Comparison of ENCODE assay signal across 19 mouse cellular contexts in genomic region chr9:25169626-25170025, GRCm38 (mm10). TPM values are rescaled to one million over a fixed set of nuclear protein-coding genes. Genes with fewer than 3 reads are reported as not detected.
DNase-seq lines count a peak whose midpoint lies in the region; ATAC-seq and TF ChIP-seq lines count a peak whose summit lies in the region.
"Had no signal": no experiment of that assay in that cellular context is flagged by ENCODE, and none has a peak within 500 bp of the region (broad histone marks: within the 10 kb centered on the region; RNA-seq: fewer than 3 reads in every experiment).

No protein-coding gene starts in this region.

- CTCF ChIA-PET in Patski (lab: Charles Lee): interaction anchor here (0.8 to 4.7 kb wide), 10 partner anchors 8 to 422 kb away, joined by 3 to 54 read pairs (median 6); partner anchors contain the start of gene Herpud2

- no peak for DNase-seq in heart, postnatal 10 days
- no peak for DNase-seq in left cerebral cortex, adult 2 months (ENCODE audit: extremely low spot score in 1 of 2, low spot score in 2 of 2)
- DNase-seq in left cerebral cortex, postnatal 10 days (ENCODE audit: extremely low spot score in 1 of 2, low spot score in 2 of 2): no peak
- DNase-seq in 416B (ENCODE audit: low read depth) (peak; percentile 15), Patski (ENCODE audit: low read depth, low spot score) (no peak)
- DNase-seq in natural killer cell, adult 2 months (ENCODE audit: low spot score in 2 of 2): no peak
- DNase-seq: adrenal gland, adult 8-10 months; cerebellum, adult 11-12 months; cerebellum, postnatal 25 days; gastrocnemius, postnatal 10 days; kidney, postnatal 25 days; liver, postnatal 0 days; right cerebral cortex, postnatal 14 days had no signal

- TF ChIP-seq CTCF in left cerebral cortex, adult 2 months (IDR thresholded peaks at IDR 0.05): peak; percentile 66
- TF ChIP-seq CTCF in Patski (IDR thresholded peaks at IDR 0.05): peak; percentile 34

- H3K9me3 ChIP-seq in heart, embryonic 15.5 days (replicated peaks): no peaks in the 10 kb centered on the region
- H3K9me3 ChIP-seq: heart, embryonic 10.5 days; limb, embryonic 15.5 days; neural tube, embryonic 13.5 days had no signal

- H3K4me2 ChIP-seq in heart, embryonic 15.5 days: no peak overlapping the region
- H3K4me2 ChIP-seq: limb, embryonic 15.5 days; neural tube, embryonic 13.5 days had no signal

- in situ Hi-C loops in Patski (cut with MboI; ENCODE audit: low pct_unique_long_range_greater_than_20kb): loop anchor here (5.0 to 25.0 kb wide), 5 partner anchors 83 to 1605 kb away; partner anchors contain the start of genes Eepd1 and Sept7

- no peaks in the 10 kb centered on the region for H3K27me3 ChIP-seq in heart, embryonic 15.5 days
- no peaks in the 10 kb centered on the region for H3K27me3 ChIP-seq in Patski
- H3K27me3 ChIP-seq: limb, embryonic 15.5 days; neural tube, embryonic 13.5 days had no signal

- no peak for ATAC-seq in heart, embryonic 15.5 days (replicated peaks; ENCODE audit: insufficient number of reproducible peaks, insufficient read depth, low FRiP score, low read depth)
- no peak for ATAC-seq in Patski
- ATAC-seq: forebrain, embryonic 14.5 days; liver, postnatal 0 days had no signal

- H3K9ac ChIP-seq in heart, embryonic 15.5 days: no peak overlapping the region
- H3K9ac ChIP-seq: limb, embryonic 15.5 days; liver, postnatal 0 days; neural tube, embryonic 13.5 days had no signal

- H3K4me3 ChIP-seq in heart, embryonic 15.5 days: no peak overlapping the region
- H3K4me3 ChIP-seq in left cerebral cortex, adult 2 months: no peak overlapping the region
- H3K4me3 ChIP-seq: erythroblast, embryonic 14.5 days; heart, embryonic 10.5 days; limb, embryonic 15.5 days; neural tube, embryonic 13.5 days had no signal

- intact Hi-C loops in heart, postnatal 10 days (cut with DNase I): loop anchor here (1.0 to 5.0 kb wide), 2 partner anchors 137 to 423 kb away; no protein-coding TSS in a partner anchor
- intact Hi-C loops in left cerebral cortex, adult 2 months (cut with DNase I): loop anchor here (5.0 kb wide), 2 partner anchors 38 to 423 kb away; no protein-coding TSS in a partner anchor
- intact Hi-C loops in left cerebral cortex, postnatal 10 days (cut with DNase I): loop anchor here (5.0 kb wide), 1 partner anchor 423 kb away; no protein-coding TSS in a partner anchor

- POLR2A ChIA-PET in Patski (lab: Charles Lee): no interaction called here

- peak overlapping the region; percentile 36; the same call in 1 of the 2 replicates for H3K27ac ChIP-seq in heart, embryonic 15.5 days
- H3K27ac ChIP-seq in left cerebral cortex, adult 2 months: peak overlapping the region; percentile 58
- H3K27ac ChIP-seq: heart, embryonic 10.5 days; limb, embryonic 15.5 days; neural tube, embryonic 13.5 days had no signal

- no peaks in the 10 kb centered on the region for H3K36me3 ChIP-seq in heart, embryonic 15.5 days
- H3K36me3 ChIP-seq: heart, embryonic 10.5 days; limb, embryonic 15.5 days; neural tube, embryonic 13.5 days had no signal

- peaks cover 20% of the 10 kb centered on the region for H3K4me1 ChIP-seq in heart, embryonic 15.5 days (replicated peaks)
- H3K4me1 ChIP-seq: limb, embryonic 15.5 days; neural tube, embryonic 13.5 days had no signal

RNA-seq across cellular contexts. Expression of gene Herpud2, which starts 18.0 kb away (rescaled TPM):
- 29.2 and 33.2 TPM in 2 replicates for polyA plus RNA-seq in heart, embryonic 15.5 days (2015; fragmentation: Nextera tagmentation; extraction: Ambion mirVana)
- 10 to 100 TPM; 40.4 to 42.1 TPM for total RNA-seq in heart, postnatal 10 days (2021)
- total RNA-seq in left cerebral cortex, adult 2 months (2021): 10 to 100 TPM; 49.6 to 51.0 TPM
- total RNA-seq in left cerebral cortex, postnatal 10 days (2021): 10 to 100 TPM; 48.7 to 49.7 TPM
- 38.8 TPM for polyA plus RNA-seq in Patski (2021)
